Mouse (Mus musculus) myocyte (in vitro differentiated cells): ENCODE measurements around the gene Pak3.

Experiments used
- E2F4 ChIP-seq: IDR thresholded peaks from one replicate; pipeline ENCODE4 v1.6.1; 2011; ENCODE audit warnings: mild to moderate bottlenecking, control low read depth, moderate library complexity; ENCODE audit not compliant: insufficient read depth
- MAX ChIP-seq: IDR thresholded peaks from one replicate; pipeline ENCODE4 v1.6.1; 2011; ENCODE audit warnings: low read depth, mild to moderate bottlenecking, control low read depth
- MYOD1 ChIP-seq, 3 experiments: IDR thresholded peaks; one replicate each; pipeline ENCODE4 v1.6.1; 2011; ENCODE audit warnings: control low read depth in 2 of 3, low read depth in 2 of 3, mild to moderate bottlenecking in 2 of 3, moderate library complexity in 1 of 3; ENCODE audit not compliant: insufficient read length in 2 of 3, control insufficient read depth in 1 of 3
- MYOG ChIP-seq, 3 experiments: IDR thresholded peaks; one replicate each; pipeline ENCODE4 v1.6.1; 2011; ENCODE audit warnings: control low read depth in 2 of 3, low read depth in 2 of 3, mild to moderate bottlenecking in 2 of 3; ENCODE audit not compliant: insufficient read length in 2 of 3, control insufficient read depth in 1 of 3, insufficient read depth in 1 of 3
- POLR2A ChIP-seq: IDR thresholded peaks from one replicate; pipeline ENCODE4 v1.6.1; 2011; ENCODE audit warnings: low read depth, mild to moderate bottlenecking, control low read depth, moderate library complexity; ENCODE audit not compliant: insufficient read length
- POLR2AphosphoS2 ChIP-seq: IDR thresholded peaks from one replicate; pipeline ENCODE4 v1.6.1; 2011; ENCODE audit warnings: low read depth, control low read depth; ENCODE audit not compliant: insufficient read length
- REST ChIP-seq: IDR thresholded peaks from one replicate; pipeline ENCODE4 v1.6.1; 2011; ENCODE audit warnings: mild to moderate bottlenecking, control low read depth, moderate library complexity; ENCODE audit not compliant: insufficient read depth, insufficient read length
- SRF ChIP-seq: IDR thresholded peaks from one replicate; pipeline ENCODE4 v1.6.1; 2011; ENCODE audit warnings: low read depth; ENCODE audit not compliant: control insufficient read depth, insufficient read length
- TCF12 ChIP-seq: IDR thresholded peaks from one replicate; pipeline ENCODE4 v1.6.1; 2011; ENCODE audit warnings: mild to moderate bottlenecking, control low read depth; ENCODE audit not compliant: poor library complexity, insufficient read depth, severe bottlenecking
- TCF3 ChIP-seq: IDR thresholded peaks from one replicate; pipeline ENCODE4 v1.6.1; 2011; ENCODE audit warnings: low read depth, control low read depth; ENCODE audit not compliant: insufficient read length
- USF1 ChIP-seq: IDR thresholded peaks from one replicate; pipeline ENCODE4 v1.6.1; 2011; ENCODE audit warnings: low read depth, mild to moderate bottlenecking, control low read depth, moderate library complexity

DNA sequence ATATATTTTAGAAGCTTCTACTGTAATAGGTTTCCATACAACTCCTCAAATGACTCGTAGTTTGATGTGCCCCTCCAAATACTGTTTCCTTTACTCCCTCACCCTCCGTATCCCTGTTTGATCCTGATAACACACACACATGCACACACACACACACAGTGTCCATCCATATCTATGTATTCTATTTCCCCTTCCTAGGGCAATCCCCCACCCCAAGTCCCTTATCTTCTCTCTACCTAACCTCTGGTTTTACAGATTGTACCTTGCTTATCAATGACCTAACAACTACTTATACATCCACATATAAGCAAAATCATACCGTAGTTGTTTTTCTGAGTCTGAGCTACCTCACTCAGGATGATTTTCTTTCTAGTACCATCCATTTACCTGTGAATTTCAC lies 207.0 kb downstream of the Pak3 start:
- TF ChIP-seq TCF12: no peak
- no peak for TF ChIP-seq POLR2AphosphoS2
- no peak for TF ChIP-seq POLR2A
- TF ChIP-seq TCF3: no peak
- TF ChIP-seq USF1: no peak
- no peak for TF ChIP-seq MAX
- TF ChIP-seq MYOD1 (IDR thresholded peaks at IDR 0.05; ENCODE audit: control insufficient read depth in 1 of 3, insufficient read length in 2 of 3, low read depth in 2 of 3): no peak
- TF ChIP-seq REST: no peak
- TF ChIP-seq E2F4: no peak
- TF ChIP-seq SRF: no peak
- TF ChIP-seq MYOG (IDR thresholded peaks at IDR 0.05; ENCODE audit: control insufficient read depth in 1 of 3, insufficient read depth in 1 of 3, insufficient read length in 2 of 3, low read depth in 2 of 3): no peak
